Mouse (Mus musculus): ENCODE data around the gene Pdcd1lg2. TPM values are rescaled to one million over a fixed set of nuclear protein-coding genes. Genes with fewer than 3 reads are reported as not detected.

Gene Pdcd1lg2
- polyA plus RNA-seq, 1 experiment from 2014 or later, result 0.09 TPM

DNA sequence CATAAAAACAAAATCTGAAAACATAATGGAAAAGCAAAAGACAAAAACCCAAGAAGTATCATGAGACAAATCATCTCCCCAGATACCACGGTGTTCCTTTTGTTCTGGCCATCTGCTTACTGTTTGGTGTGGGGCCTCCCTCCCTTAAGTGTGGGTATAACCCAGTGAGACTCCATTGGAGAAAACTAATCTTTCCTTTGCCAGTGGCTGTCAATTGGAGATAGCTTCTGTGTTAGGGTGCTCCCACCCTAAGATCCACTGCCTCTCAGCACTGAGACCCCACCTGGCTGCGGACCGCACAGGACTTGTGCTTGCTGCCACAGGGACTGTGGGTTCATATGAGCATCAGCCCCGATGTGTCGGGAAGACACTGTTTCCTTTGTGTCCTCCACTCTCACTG is 71.4 kb downstream of the Pdcd1lg2 start:
- H3K9ac ChIP-seq (ENCODE audit: low read depth, low read length), result no peak overlapping the region
- 67% methylated on average over 5 of the region's 5 CpGs for WGBS
- H3K27me3 ChIP-seq (replicated peaks; ENCODE audit: control insufficient read depth, insufficient read depth, low read length), result no peaks in the 10 kb centered on the region
- H3K4me1 ChIP-seq (ENCODE audit: control insufficient read depth, insufficient read depth, low read depth, low read length), result no peaks in the 10 kb centered on the region
- no peaks in the 10 kb centered on the region for H3K36me3 ChIP-seq (ENCODE audit: control insufficient read depth, insufficient read depth, low read length)
- H3K27ac ChIP-seq (ENCODE audit: low read depth, low read length), result no peak overlapping the region
- H3K9me3 ChIP-seq (ENCODE audit: control insufficient read depth, low read length), result no peaks in the 10 kb centered on the region
- H3K4me3 ChIP-seq (ENCODE audit: low read length), result no peak overlapping the region
- ATAC-seq, result no peak
- no peak overlapping the region for H3K4me2 ChIP-seq (ENCODE audit: low read length)

DNA sequence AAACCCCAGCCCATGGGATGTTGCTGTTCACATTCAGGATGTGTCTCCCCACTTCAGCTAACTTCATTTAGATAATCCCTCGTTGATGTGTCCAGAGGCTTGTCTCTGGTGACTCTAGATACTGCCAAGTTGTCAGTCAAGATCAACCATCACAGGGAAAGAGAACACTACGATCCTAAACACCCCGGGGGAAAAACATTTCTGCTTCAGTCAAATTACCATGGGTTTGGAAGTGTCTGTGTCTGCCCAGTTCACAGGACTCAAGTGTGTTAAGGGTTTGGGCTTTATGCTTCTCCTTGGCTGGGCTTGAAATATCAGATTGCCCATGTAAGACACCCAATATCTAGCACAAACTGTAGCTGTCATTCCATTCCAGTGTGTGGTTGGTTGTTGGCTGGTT is 71.9 kb downstream of the Pdcd1lg2 start:
- Histone ChIP-seq H3K4me1 (ENCODE audit: control insufficient read depth, insufficient read depth, low read depth, low read length) (no peaks in the 10 kb centered on the region), H3K9ac (ENCODE audit: low read depth, low read length) (no peak overlapping the region), H3K9me3 (ENCODE audit: control insufficient read depth, low read length) (no peaks in the 10 kb centered on the region), H3K4me2 (ENCODE audit: low read length) (no peak overlapping the region), H3K27me3 (replicated peaks; ENCODE audit: control insufficient read depth, insufficient read depth, low read length) (no peaks in the 10 kb centered on the region), H3K36me3 (ENCODE audit: control insufficient read depth, insufficient read depth, low read length) (no peaks in the 10 kb centered on the region), H3K27ac (ENCODE audit: low read depth, low read length) (no peak overlapping the region), H3K4me3 (ENCODE audit: low read length) (no peak overlapping the region)
- WGBS, result 55% methylated on average over 3 of the region's 3 CpGs
- ATAC-seq, result no peak

DNA sequence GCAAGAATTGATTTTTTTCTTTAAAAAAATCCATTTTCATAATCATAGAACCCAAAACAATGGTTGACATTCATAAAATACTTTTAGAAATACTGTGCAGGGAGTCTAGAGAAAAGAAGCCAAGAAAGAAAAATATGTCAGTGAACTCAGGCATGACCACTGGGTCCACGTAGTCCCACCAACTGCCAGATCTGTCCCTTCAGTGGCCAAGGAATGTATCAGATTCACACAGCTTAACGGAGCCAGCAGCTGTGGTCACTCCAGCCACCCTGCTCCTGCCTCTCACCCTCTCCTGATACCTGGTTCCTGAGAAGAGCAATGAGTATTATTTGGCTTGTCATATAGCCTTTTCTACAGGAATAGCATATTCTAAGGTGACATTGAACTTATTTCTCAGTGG is 72.7 kb downstream of the Pdcd1lg2 start:
- H3K27me3 ChIP-seq (replicated peaks; ENCODE audit: control insufficient read depth, insufficient read depth, low read length), result no peaks in the 10 kb centered on the region
- H3K9ac ChIP-seq (ENCODE audit: low read depth, low read length), result no peak overlapping the region
- ATAC-seq, result no peak
- H3K27ac ChIP-seq (ENCODE audit: low read depth, low read length), result no peak overlapping the region
- no peaks in the 10 kb centered on the region for H3K36me3 ChIP-seq (ENCODE audit: control insufficient read depth, insufficient read depth, low read length)
- no peaks in the 10 kb centered on the region for H3K9me3 ChIP-seq (ENCODE audit: control insufficient read depth, low read length)
- H3K4me1 ChIP-seq (ENCODE audit: control insufficient read depth, insufficient read depth, low read depth, low read length), result no peaks in the 10 kb centered on the region
- WGBS, result 82% methylated on average over 2 of the region's 2 CpGs
- no peak overlapping the region for H3K4me2 ChIP-seq (ENCODE audit: low read length)
- H3K4me3 ChIP-seq (ENCODE audit: low read length), result no peak overlapping the region

DNA sequence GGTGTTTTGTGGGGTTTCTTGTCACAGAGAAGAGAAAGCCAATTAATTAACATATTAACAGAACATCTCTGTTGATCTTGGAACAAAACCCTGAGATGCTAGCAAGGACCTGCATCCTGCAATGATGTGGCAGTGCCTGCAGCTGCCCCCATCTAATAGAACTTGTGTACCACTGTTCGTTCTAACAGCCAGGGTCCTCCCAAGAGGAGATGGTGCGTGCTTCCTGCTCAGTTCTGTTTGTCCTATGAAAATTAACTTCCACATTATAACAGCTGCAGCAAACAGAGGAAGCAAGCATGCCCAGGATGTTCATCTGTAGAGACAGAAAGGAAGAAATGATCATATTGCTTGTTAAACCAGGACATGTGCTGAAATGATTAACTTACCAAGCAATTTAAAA is 73.8 kb downstream of the Pdcd1lg2 start:
- Histone ChIP-seq H3K27ac (ENCODE audit: low read depth, low read length) (no peak overlapping the region), H3K36me3 (ENCODE audit: control insufficient read depth, insufficient read depth, low read length) (no peaks in the 10 kb centered on the region), H3K4me3 (ENCODE audit: low read length) (no peak overlapping the region), H3K27me3 (replicated peaks; ENCODE audit: control insufficient read depth, insufficient read depth, low read length) (no peaks in the 10 kb centered on the region), H3K4me2 (ENCODE audit: low read length) (no peak overlapping the region), H3K4me1 (ENCODE audit: control insufficient read depth, insufficient read depth, low read depth, low read length) (no peaks in the 10 kb centered on the region), H3K9ac (ENCODE audit: low read depth, low read length) (no peak overlapping the region), H3K9me3 (ENCODE audit: control insufficient read depth, low read length) (no peaks in the 10 kb centered on the region)
- 53% methylated on average over 2 of the region's 2 CpGs for WGBS
- no peak for ATAC-seq

DNA sequence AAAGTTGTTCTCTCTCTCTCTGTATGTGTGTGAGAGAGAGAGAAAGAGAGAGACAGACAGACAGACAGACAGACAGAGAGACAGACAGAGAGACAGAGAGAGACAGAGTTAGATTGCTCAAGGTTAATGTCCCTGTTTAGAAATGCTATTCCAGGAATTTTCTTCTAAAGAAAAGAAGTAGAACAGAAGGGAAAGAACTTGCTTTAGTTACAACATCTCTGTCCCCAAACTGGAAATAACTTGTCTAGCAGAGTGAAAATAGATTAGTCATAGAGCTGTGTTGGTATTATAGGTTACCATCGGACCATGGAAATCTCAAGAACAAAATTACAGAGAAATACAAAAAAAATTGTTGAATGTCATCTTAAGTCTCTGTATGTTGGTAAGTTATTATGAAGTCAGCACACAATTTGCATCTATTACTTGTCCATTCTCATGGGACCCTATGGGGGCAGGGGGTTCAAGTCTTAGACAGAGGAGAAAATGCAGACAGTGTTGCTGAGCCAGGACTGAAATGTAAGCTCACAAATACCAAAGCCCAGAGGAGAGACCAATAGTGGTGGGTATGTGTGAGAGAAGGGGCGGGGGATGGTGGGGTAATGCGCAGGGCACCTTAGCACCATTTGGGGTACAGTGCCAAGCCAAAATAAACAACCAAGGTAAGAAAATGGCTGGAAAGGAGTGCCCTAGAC is 74.7 kb downstream of the Pdcd1lg2 start:
- Histone ChIP-seq H3K27me3 (replicated peaks; ENCODE audit: control insufficient read depth, insufficient read depth, low read length) (no peaks in the 10 kb centered on the region), H3K27ac (ENCODE audit: low read depth, low read length) (no peak overlapping the region), H3K4me1 (ENCODE audit: control insufficient read depth, insufficient read depth, low read depth, low read length) (no peaks in the 10 kb centered on the region), H3K36me3 (ENCODE audit: control insufficient read depth, insufficient read depth, low read length) (no peaks in the 10 kb centered on the region), H3K9me3 (ENCODE audit: control insufficient read depth, low read length) (no peaks in the 10 kb centered on the region), H3K4me3 (ENCODE audit: low read length) (no peak overlapping the region), H3K9ac (ENCODE audit: low read depth, low read length) (no peak overlapping the region), H3K4me2 (ENCODE audit: low read length) (no peak overlapping the region)
- 91% methylated on average over 3 of the region's 3 CpGs for WGBS
- no peak for ATAC-seq

DNA sequence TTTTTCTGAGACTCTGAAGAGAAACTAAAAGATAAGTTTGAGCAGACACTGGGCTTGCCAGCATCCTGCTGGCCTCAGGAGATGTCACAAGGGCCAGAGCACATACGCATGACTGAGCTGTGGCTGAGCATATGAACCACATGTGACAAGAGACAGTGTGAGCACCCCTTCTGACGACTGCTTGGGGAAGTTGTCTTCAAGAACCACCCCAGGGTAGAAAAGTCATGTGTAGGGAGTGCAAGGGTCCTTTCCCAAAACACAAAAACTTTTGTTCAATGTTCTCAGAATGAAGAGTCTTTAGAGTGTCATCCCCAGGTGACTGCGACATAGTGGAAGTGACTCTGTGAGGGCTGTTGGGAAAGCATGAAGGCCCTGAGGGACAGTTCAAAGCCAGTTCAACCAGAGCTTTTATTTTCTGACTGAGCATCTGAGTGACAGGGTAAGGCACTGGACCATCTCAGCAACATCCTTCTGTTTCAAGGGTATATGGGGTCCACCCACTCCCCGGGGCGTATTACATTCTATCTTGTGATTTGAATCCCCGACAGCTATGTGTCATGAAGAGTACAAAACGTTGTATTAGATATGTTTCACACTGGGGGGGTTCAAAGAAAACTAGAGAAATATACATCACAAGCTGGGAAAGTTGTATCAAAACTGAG is 76.0 kb downstream of the Pdcd1lg2 start:
- ATAC-seq, result no peak
- Histone ChIP-seq H3K4me1 (ENCODE audit: control insufficient read depth, insufficient read depth, low read depth, low read length) (no peaks in the 10 kb centered on the region), H3K9me3 (ENCODE audit: control insufficient read depth, low read length) (no peaks in the 10 kb centered on the region), H3K36me3 (ENCODE audit: control insufficient read depth, insufficient read depth, low read length) (no peaks in the 10 kb centered on the region), H3K9ac (ENCODE audit: low read depth, low read length) (no peak overlapping the region), H3K4me3 (ENCODE audit: low read length) (no peak overlapping the region), H3K27me3 (replicated peaks; ENCODE audit: control insufficient read depth, insufficient read depth, low read length) (no peaks in the 10 kb centered on the region), H3K4me2 (ENCODE audit: low read length) (no peak overlapping the region), H3K27ac (ENCODE audit: low read depth, low read length) (no peak overlapping the region)
- 84% methylated on average over 7 of the region's 7 CpGs for WGBS

DNA sequence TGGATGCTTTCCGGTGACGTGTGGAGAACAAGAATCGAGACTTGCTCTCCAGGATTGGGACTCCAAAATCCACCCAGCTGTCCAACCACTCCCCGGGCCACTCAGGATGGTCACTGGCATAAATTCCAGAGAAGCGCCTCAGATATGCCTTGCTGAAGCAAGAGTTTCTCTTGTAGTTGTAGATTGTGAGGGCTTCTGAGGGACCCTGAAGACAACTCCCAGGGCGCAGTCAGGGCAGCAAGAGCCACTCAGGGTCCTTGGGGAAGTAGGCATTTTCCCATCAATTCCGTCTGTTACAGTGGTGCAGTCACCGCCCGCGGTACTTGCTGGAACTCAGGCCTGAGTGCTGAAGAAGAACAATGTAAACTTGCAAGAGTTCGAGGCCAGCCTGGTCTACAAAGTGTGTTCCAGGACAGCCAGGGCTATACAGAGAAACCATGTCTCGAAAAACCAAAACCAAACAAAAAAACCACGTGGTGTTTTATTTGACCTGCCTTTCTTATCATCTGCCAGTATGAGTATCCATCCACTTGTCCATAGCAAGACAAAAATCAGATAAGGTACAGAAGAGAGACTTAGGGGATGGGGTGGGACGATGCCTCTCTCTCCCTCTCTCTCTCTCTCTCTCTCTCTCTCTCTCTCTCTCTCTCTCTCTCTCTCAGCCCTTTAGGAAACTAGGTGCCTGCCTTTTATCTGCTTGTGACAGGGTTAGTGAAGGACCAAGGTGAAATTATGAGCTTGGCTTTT is 76.8 kb downstream of the Pdcd1lg2 start:
- no peak overlapping the region for H3K4me2 ChIP-seq (ENCODE audit: low read length)
- H3K36me3 ChIP-seq (ENCODE audit: control insufficient read depth, insufficient read depth, low read length), result no peaks in the 10 kb centered on the region
- no peaks in the 10 kb centered on the region for H3K4me1 ChIP-seq (ENCODE audit: control insufficient read depth, insufficient read depth, low read depth, low read length)
- H3K27ac ChIP-seq (ENCODE audit: low read depth, low read length), result no peak overlapping the region
- no peak for ATAC-seq
- H3K4me3 ChIP-seq (ENCODE audit: low read length), result no peak overlapping the region
- no peaks in the 10 kb centered on the region for H3K27me3 ChIP-seq (replicated peaks; ENCODE audit: control insufficient read depth, insufficient read depth, low read length)
- WGBS, result 90% methylated on average over 14 of the region's 14 CpGs
- no peaks in the 10 kb centered on the region for H3K9me3 ChIP-seq (ENCODE audit: control insufficient read depth, low read length)
- H3K9ac ChIP-seq (ENCODE audit: low read depth, low read length), result no peak overlapping the region

DNA sequence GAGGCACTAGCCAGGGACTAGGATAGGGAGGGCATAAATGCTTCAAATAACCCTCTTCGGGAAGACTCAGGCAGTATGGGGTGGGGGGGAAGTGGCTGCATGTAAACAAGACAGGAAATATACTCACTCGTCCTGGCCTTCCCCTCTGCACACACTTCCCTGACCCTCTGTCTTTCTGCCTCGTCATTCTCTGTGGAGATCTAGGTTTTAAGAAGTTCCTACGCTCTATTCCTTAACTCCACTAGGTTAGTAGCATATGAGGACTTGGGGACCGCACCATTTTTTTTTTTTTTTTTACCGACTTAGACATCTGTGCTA is 77.3 kb downstream of the Pdcd1lg2 start:
- Histone ChIP-seq H3K4me2 (ENCODE audit: low read length) (no peak overlapping the region), H3K27me3 (replicated peaks; ENCODE audit: control insufficient read depth, insufficient read depth, low read length) (no peaks in the 10 kb centered on the region), H3K4me1 (ENCODE audit: control insufficient read depth, insufficient read depth, low read depth, low read length) (no peaks in the 10 kb centered on the region), H3K36me3 (ENCODE audit: control insufficient read depth, insufficient read depth, low read length) (no peaks in the 10 kb centered on the region), H3K9ac (ENCODE audit: low read depth, low read length) (no peak overlapping the region), H3K4me3 (ENCODE audit: low read length) (no peak overlapping the region), H3K27ac (ENCODE audit: low read depth, low read length) (no peak overlapping the region), H3K9me3 (ENCODE audit: control insufficient read depth, low read length) (no peaks in the 10 kb centered on the region)
- WGBS, result 76% methylated on average over 6 of the region's 6 CpGs
- ATAC-seq, result no peak

DNA sequence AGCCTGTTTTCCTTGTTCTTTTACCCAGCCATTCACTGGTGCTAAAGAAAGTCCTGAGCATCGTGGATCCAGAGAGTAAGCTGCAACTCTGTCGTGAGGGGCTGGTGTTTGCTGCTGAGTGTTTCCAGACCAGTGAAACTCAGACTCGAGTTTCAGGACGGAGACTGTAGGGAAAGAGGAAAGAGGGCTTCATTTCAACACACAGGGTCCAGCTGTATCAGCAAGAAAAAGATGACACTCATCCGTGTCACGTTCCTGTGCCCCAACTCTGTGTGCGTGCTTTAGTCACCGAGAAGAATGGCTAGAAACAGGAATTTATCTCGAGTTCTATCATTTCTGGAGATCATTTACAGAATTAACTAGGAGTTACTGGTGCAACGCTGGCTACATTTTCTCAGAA is 77.7 kb downstream of the Pdcd1lg2 start:
- no peaks in the 10 kb centered on the region for H3K4me1 ChIP-seq (ENCODE audit: control insufficient read depth, insufficient read depth, low read depth, low read length)
- no peak overlapping the region for H3K4me3 ChIP-seq (ENCODE audit: low read length)
- ATAC-seq, result no peak
- H3K9ac ChIP-seq (ENCODE audit: low read depth, low read length), result no peak overlapping the region
- no peaks in the 10 kb centered on the region for H3K27me3 ChIP-seq (replicated peaks; ENCODE audit: control insufficient read depth, insufficient read depth, low read length)
- no peak overlapping the region for H3K4me2 ChIP-seq (ENCODE audit: low read length)
- no peaks in the 10 kb centered on the region for H3K9me3 ChIP-seq (ENCODE audit: control insufficient read depth, low read length)
- H3K36me3 ChIP-seq (ENCODE audit: control insufficient read depth, insufficient read depth, low read length), result no peaks in the 10 kb centered on the region
- WGBS, result 75% methylated on average over 10 of the region's 10 CpGs
- no peak overlapping the region for H3K27ac ChIP-seq (ENCODE audit: low read depth, low read length)
